Mouse (Mus musculus): ENCODE measurements around the gene Auts2. TPM values are rescaled to one million over a fixed set of nuclear protein-coding genes. Genes with fewer than 3 reads are reported as not detected.

The Auts2 gene
- polyA plus RNA-seq, 1 experiment = 8.7 TPM

DNA sequence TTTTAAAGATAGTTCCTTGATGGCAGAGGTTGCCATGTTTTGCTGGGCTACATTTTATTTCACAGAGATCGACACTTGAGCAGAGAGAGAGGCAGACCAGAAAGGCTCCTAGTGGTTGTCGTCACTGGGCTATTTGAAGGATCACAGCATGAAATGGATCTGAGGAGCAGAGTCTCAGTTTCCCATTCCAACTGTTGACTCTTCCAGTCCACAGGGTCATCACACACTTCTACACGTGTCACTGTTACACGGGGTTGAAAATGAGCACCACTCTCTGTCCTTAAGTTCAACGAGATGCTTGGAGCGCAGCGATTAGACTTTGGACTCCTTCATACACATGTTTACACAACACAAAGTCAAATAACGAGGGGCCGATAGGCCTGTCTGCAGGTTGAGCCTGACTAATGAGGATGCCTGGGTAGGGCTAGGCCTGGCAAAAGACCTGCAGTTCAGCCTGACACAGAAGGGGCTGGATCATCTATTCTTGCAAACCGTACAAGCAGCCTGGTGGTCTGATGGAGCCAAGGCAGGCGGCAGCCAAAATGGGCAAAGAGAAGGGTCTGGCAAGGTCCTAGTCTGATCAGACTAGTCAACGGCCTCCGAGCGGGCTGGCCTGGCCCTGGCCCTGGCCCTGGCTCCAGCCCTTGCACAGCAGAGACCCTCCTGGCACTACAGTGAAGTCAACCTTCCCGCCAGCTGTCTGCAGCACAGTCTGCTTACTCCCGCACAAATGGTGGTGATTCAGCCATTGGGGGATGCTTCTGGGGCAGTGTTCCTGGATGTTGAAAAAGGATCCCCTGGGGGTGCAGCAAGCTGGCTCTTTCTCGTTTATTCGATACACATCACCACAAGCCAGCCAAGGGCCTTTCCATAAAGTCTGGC, 969.6 kb downstream of the Auts2 start:
- DNase-seq (ENCODE audit: low read depth) = no peak

DNA sequence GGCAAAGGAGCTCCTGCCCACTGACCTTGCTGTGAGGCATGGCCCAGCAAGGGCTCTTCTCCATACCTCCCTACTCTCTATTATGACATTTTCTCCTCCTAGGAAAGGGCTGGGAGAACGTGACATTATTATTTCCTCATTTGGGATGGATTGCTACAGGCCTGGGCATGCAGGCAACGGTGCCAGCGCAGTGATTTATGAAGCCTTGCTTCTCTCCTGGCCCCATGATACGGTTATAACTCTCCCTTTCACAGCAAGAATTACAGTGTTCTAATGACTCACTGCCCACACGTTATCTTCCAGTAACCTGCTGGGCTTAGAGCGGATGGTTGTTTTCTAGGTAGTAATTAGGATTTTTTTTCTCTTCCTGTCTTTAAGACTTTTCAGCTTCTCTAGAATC, 977.1 kb downstream of the Auts2 start:
- peak; percentile 58 for DNase-seq (ENCODE audit: low read depth)

DNA sequence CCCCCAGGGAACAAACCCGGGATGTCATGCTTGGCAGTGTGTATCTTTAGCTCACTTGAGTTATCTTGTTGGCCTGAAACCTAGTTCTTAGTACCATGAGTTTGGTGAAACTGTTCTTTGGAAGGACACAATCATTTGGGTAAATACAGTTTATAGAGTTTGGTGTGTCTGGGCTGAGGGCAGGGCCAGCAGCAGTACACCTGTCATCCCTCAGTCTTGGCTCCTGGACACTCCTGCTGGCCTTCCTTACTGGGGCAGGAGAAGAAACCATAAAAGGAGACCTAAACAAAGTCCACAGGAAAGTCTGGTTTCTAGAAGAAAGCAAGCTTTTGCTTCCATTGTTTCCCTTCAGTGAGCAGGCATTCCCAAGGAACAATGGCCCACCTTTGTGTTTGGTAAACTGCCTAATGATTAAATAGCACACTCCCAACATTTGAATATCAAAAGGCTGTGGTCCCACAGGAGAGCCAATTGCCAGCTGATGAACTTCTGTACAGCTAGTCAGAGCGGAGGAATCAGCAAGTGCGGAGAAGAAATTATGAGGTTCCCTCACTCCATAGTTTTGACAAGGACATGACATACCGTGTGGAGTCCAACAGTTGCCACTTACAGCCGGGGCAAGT, 979.4 kb downstream of the Auts2 start:
- no peak for DNase-seq (ENCODE audit: low read depth)

DNA sequence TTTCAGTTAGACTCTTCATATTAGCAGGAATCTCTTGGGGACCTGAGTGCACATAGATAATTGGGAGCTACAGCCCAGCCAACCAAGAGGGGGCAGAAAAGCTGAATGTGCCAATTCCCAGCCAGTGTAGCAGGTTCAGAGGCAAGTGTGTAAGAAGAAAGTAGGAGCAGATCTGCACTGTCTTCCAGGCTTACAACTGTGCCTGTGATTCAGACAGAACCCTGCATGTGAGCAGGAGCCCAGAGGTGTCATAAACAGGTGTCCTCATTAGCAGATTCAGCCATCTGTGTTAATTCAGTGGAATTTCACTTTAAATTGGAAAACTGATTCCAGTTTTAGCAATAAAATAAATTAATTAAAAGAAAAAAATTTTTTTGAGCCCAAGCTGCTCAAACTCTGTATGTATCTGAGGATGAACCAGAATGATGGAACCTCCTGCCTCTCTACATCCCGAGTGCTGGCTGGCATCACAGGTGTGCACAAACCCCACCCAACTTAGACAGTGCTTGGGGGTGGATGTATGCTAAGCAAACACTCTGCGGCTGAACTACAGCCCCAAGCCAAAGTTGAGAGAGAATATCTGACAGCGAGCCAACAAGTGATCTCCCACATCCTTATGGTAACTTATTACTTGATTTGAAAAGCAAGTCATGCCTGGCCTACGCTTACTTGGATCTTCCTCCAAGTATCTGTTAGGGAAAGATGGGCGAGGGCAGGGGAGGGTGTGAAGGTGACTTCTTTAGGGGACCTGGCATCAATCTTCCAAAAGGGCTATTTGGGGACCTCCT, 982.2 kb downstream of the Auts2 start:
- DNase-seq (ENCODE audit: low read depth) = no peak

GRCm38 (mm10) chr5:131558403-131559174, 984.6 kb downstream of the Auts2 start:
- DNase-seq (ENCODE audit: low read depth) = no peak

DNA sequence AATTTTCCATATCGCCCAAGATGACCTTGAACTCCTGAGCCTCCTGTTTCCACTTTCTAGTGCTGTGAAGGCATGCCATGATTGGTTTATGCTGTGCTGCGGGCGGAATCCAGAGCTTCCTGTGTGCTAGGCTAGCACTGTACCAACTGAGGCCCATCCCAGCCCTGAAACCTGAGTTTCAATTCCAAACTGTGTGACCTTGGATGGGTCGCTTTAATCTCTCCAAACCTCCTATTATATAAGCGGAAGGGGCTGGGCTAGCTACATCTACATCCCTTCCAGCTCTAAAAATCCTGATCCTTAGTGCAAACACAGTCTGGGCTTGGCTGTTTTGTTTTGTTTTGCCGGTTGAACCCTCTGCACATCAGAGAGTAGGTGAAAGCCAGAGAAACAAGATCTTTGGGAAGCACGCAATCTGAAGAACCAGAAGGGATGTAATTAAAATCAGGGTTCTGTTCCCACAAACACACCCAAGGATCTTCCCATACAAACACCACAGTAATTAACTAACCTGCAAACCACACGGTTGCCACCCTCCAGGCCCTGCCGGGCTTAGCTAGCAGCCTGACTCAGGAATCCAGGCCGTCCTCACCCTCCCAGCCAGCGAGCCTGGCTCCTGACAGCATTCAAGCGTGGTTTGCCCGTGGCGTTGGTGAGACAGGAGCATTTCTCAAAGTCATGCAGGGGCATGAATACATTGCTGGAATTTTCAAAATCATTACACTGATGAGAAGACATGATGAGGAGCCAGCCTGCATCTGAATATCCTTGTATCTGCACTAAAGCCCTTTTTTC, 985.4 kb downstream of the Auts2 start:
- no peak for DNase-seq (ENCODE audit: low read depth)

DNA sequence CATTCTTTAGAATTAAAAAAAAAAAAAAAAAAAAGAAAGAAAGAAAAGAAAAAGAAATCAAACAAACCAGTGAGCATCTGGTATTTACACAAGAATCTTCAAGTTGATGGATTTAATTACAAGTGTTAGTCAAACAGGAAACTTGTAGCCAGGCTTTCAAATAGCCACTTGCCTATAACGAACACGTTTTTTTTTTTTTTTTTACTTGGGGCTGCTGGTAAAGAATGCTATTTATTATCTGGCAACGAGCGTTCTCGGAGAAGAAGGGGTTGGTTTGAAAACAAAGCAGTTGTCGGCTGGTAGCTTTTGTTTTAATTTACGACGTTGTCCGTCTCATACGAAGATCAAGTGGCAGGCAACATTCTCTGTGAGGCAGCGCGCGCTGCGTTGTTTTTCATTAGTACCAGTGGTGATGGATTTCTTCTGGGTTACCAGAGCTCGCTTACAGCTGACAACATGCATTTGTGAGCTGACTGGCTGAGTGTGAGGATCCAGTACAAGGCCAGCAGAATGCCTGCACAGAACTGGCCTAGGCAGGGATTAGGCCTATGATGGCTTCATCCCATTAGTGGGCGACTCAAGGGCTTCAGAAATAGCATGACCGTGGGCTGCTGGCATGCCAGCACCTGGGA, 994.1 kb downstream of the Auts2 start:
- no peak for DNase-seq (ENCODE audit: low read depth)

GRCm38 (mm10) chr5:131547926-131548325, 995.2 kb downstream of the Auts2 start:
- DNase-seq (ENCODE audit: low read depth) = no peak

DNA sequence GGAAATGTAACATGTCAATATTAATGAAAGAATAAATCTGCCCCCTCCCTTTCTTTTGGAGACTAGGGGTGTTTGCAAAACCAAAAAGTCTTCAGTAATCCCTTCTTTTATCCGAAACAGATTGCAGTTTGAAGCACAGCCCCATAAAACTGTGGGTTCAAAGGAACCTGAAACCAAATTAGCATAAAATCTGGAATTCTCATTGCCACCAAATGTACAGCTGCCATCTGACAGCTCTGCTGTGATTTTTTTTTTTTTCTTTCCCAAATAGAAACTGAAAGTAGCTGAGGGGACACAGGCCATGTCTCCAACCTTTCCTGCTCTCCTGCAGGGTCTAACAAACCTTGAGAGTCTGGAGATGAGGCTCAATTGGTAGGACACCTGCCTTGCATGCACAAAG, 996.7 kb downstream of the Auts2 start:
- DNase-seq (ENCODE audit: low read depth) = no peak

DNA sequence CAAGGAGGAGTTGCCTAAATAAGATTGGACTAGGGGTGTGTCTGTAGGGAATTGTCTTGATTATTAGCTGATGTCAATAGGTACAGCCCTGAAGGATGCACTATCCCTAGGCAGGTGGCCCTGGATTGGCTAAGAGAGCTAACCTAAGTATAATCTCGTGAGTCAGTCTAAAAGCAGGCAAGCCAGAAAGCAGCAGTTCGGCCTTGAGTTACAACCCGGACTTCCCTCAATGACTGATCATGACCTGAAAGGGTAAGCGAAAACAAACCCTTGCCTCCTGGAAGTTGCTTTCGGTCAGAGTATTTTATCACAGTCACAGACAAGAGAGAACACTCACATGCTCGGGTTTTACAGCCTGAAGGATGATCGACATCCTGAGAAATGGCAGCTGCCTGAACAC, 998.8 kb downstream of the Auts2 start:
- no peak for DNase-seq (ENCODE audit: low read depth)

GRCm38 (mm10) chr5:131538311-131538915, 1004.7 kb downstream of the Auts2 start:
- DNase-seq (ENCODE audit: low read depth) = no peak

DNA sequence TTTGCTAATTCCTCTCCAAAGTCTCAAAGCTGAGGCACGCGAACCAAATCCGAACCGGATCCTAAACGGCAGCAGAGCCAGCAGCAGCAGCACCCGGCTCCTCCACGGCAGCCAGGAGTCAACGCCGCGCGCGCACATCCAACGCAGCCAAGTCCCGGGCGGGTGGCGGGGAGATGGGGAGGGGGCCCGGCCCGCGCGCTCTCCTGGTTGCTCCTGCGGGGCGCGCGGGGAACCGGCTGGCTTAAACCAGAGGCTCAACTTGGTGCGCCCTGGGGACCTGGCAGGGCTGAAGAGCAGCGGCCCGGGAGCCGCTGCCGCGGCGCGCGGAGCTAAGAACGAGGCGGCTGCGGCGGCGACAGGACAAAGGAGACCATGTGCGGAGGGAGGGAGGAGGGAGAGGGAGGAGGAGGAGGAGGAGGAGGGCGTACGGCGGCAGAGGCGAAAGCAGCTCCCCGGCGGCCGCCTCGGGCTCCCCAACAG, 1005.3 kb downstream of the Auts2 start:
- DNase-seq (ENCODE audit: low read depth) = no peak

DNA sequence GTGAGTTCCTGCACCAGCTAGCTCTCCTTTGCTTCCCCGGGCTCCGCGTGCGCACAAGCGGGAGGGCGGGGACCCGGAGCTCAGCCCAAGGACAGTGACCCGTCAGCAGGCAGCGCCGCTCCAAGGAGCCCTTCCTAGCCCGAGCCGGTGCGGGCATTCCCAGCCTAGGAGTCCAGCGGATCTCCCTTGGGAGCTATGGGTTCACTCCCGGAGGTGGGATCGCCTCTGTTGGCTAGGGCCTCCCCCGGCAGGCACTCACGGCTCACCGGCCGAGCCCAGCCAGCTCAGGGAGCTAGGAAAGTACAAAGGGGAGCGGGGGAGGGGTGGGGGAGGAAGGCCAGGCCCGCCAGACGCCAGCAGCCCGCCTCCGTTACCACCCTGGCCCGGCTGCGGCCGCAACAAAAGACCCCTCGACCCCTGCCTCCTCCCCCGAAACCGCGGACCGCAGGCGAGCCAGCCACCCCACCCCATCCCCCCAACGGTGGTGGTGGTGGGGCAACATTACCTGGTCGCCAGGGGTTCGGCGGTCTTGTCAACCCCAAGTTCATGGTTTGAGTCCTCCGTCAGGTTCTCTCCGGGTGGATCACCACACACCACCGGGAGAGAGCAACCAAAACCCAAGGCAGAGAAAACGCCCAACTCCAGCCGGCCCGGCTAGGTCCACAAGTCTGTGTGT, 1005.9 kb downstream of the Auts2 start:
- no peak for DNase-seq (ENCODE audit: low read depth)

DNA sequence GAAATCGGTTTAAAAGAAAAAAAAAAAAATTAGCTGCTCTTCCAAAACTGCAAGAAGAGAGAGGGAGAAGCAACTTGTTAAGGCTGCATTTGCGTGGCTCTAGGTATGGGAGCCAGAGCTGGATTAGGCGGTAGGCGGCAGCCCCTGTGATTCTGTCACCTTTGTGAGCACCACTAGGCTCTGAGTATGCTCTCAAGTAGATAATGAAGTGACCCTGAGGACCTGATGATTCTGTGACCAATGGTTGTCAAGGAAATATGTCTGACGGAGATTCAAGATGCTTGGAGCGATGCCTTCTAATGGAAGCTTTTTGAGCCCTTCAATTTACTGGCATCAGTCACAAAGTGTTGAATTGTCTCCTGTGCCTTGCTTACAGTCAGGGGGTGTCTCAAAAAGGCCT, 1007.4 kb downstream of the Auts2 start:
- DNase-seq (ENCODE audit: low read depth) = no peak

DNA sequence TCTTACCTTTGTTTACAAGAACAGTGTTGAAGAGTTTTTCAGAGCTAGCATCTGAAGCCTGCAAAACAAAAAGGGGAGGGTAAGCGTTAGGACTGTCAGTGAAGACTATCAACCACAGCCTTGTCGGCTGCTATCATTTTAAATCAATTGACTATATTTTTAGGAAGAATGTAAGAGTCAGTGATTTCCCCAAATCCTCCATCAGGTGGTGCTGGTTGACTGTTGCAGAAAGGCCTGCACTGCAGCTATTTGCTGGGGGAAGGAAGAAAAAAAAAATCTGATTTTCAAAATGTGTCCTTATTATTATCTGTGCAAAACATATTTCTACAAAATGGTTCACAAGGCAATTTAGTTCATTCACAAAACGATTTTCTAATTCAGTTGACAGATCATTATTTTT, 1009.3 kb downstream of the Auts2 start:
- no peak for DNase-seq (ENCODE audit: low read depth)

DNA sequence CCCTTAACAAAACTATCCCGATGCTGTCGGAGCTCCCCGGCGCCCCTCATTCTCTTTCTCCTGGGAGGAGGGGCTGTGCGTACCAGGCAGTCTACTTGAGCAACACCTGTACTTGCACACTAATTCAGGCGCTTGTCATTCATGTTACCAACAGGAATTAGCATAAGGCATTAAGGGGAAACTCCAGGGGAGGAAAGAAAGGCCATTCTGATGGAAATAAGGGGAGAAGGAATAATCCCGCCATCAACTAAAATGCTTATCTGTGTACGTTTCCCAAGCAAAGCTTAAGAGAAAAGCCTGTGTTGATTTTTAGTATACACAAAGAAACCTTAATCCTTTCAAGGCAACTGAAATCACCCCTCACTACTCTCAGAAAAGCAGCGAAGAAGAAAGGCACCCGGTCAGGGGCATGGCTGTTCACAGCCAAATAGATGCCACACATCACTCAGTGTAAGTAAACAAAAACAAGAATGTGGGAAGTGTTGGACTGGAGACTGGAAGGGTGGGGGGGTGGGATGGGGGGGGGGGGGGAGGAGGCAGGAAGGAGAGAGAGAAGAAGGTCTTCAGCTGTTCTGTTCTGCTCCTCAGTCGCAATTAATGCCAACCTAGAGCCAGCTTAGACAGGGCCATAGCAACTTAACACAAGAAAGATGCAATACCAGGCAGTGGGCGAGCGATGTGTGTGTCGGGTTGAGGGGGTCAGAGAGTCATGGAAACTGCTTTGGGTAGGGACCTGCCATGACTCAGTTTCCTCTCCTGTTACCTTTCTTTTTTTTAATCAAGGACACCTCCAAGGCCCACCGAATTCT, 1011.2 kb downstream of the Auts2 start:
- no peak for DNase-seq (ENCODE audit: low read depth)

DNA sequence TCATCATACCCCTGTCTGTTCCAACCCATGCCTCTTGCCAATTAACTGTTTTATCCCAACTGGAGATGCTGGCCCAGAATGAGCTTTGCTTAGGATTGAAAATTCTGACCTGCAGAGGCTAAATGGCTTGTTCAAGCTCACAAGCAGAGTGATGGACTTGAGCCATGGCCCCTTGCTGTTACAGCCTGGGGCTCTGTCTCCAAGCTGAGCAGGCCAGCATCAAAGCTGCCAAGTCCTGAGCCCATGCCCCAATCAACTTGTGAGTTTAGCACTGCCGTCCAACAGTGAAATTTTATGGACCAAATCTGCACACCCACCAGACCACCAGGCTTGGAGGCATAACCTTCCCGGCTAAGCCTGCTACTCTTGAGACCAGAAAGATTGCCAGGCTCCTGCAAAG, 1012.3 kb downstream of the Auts2 start:
- no peak for DNase-seq (ENCODE audit: low read depth)

- no peak for DNase-seq (ENCODE audit: low read depth)
Observed at GRCm38 (mm10) chr5:131526666-131527065, 1016.5 kb downstream of the Auts2 start.
